Mouse (Mus musculus): ENCODE results near the gene Hmgb4. TPM values are rescaled to one million over a fixed set of nuclear protein-coding genes. Genes with fewer than 3 reads are reported as not detected.

Hmgb4 gene
- polyA plus RNA-seq (2012; rRNA removed), result not detected in 2 replicates

DNA sequence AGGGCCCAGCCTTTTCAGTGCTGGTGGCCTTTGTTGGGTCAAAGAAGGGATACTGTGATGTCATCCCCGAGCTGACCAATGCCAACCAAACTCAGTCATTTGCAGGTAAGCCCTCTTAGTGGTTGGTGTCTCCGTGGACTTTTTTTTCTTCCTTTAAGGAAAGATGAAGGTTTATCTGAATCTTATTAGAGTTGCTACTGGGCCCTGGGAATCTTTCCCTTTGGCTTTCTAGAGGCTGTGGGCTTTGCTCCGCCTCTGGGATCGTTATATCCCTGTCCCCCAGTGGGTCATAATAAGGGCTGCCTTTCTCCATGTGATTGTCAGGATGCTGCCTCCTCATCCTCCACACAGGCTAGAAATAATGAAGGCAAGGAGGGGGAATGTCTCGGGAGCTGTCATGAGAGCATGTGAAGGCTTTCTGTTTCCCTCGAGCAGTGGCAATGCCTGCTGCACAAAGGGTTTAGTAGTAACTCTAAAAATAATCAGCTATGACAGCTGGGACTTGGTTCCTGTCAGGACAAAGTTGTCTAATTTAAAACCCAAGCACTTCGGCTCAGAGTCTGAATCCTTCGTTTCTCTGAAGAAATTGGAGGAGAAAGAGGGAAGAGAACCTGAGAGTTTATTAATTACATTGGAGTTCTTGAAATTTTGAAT lies at the start of gene Hmgb4:
Gene Hmgb4 (minus strand): TSS at position 51 of the 654 bp plus-strand sequence.
- no peak for DNase-seq
- Histone ChIP-seq H3K4me3 (ENCODE audit: control insufficient read depth, insufficient read depth, low read length) (no peak within 1 kb of the TSS), H3K27me3 (ENCODE audit: control insufficient read depth, insufficient read depth, low read length) (no peaks in the 10 kb centered on the region), H3K4me1 (replicated peaks; ENCODE audit: control insufficient read depth, insufficient read depth, low read length) (no peaks in the 10 kb centered on the region), H3K36me3 (ENCODE audit: control insufficient read depth, insufficient read depth, low read length) (no peaks in the 10 kb centered on the region), H3K27ac (ENCODE audit: control insufficient read depth, insufficient read depth, low read length) (no peak within 1 kb of the TSS)
- TF ChIP-seq CTCF (IDR thresholded peaks at IDR 0.05; ENCODE audit: borderline replicate concordance, control insufficient read depth, extremely low read depth, insufficient read depth, low read length, poor library complexity) (no peak), POLR2A (IDR thresholded peaks at IDR 0.05; ENCODE audit: control insufficient read depth, extremely low read depth, insufficient read depth, low read length, poor library complexity) (no peak)
- WGBS, result 84% methylated on average over 8 of the region's 8 CpGs

DNA sequence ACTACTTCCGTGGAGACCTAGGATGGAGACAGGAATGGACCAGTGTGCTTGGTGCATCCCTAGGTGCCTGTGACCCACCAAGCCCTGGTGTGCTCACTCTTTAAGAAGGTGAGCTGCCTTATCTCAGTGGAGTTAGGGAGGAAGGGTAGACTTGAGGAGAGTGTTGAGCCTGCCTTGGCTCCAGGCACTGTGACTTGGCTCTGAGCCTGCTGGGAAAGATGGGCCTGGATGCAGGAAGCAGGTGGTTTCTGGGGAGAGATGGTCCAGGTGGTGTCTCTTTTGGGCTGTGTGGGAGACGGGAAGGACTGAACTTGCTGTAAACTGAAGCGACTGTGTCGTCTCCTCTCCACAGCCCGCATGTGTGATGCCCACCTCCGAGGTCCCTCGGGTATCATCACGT lies 45.3 kb upstream of the Hmgb4 start:
- no peaks in the 10 kb centered on the region for H3K36me3 ChIP-seq (ENCODE audit: control insufficient read depth, insufficient read depth, low read length)

DNA sequence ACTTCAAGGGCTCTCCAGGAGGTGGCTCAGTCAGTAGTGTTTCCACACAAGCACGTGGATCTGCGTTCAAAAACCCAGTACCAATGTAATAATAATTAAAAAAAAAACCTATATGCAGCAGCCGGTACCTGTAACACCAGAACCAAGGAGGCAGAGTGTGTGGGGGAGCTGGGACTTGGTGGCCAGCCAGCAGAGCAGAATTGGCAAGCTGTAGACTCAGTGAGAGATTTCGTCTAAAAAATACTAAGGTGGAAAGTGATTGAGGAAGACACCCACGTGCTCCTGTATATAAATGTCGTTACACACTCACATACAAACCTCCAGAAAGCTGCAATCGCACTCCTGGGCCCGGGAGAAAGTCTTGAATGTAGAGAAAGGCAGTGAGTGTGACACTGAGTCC lies 43.3 kb upstream of the Hmgb4 start:
- WGBS, result 81% methylated on average over 8 of the region's 8 CpGs
- Histone ChIP-seq H3K27me3 (ENCODE audit: control insufficient read depth, insufficient read depth, low read length) (no peaks in the 10 kb centered on the region), H3K27ac (ENCODE audit: control insufficient read depth, insufficient read depth, low read length) (no peak overlapping the region), H3K4me3 (ENCODE audit: control insufficient read depth, insufficient read depth, low read length) (no peak overlapping the region), H3K36me3 (ENCODE audit: control insufficient read depth, insufficient read depth, low read length) (no peaks in the 10 kb centered on the region), H3K4me1 (replicated peaks; ENCODE audit: control insufficient read depth, insufficient read depth, low read length) (no peaks in the 10 kb centered on the region)
- TF ChIP-seq CTCF (IDR thresholded peaks at IDR 0.05; ENCODE audit: borderline replicate concordance, control insufficient read depth, extremely low read depth, insufficient read depth, low read length, poor library complexity), result no peak
- no peak for DNase-seq

More for the DNA sequence above, 45.3 kb upstream of the Hmgb4 start:
- TF ChIP-seq CTCF (IDR thresholded peaks at IDR 0.05; ENCODE audit: borderline replicate concordance, control insufficient read depth, extremely low read depth, insufficient read depth, low read length, poor library complexity) (no peak), POLR2A (IDR thresholded peaks at IDR 0.05; ENCODE audit: control insufficient read depth, extremely low read depth, insufficient read depth, low read length, poor library complexity) (no peak)
- no peaks in the 10 kb centered on the region for H3K27me3 ChIP-seq (ENCODE audit: control insufficient read depth, insufficient read depth, low read length)
- H3K4me3 ChIP-seq (ENCODE audit: control insufficient read depth, insufficient read depth, low read length), result no peak overlapping the region
- 91% methylated on average over 8 of the region's 8 CpGs for WGBS
- DNase-seq, result no peak
- no peaks in the 10 kb centered on the region for H3K4me1 ChIP-seq (replicated peaks; ENCODE audit: control insufficient read depth, insufficient read depth, low read length)
- H3K27ac ChIP-seq (ENCODE audit: control insufficient read depth, insufficient read depth, low read length), result no peak overlapping the region

DNA sequence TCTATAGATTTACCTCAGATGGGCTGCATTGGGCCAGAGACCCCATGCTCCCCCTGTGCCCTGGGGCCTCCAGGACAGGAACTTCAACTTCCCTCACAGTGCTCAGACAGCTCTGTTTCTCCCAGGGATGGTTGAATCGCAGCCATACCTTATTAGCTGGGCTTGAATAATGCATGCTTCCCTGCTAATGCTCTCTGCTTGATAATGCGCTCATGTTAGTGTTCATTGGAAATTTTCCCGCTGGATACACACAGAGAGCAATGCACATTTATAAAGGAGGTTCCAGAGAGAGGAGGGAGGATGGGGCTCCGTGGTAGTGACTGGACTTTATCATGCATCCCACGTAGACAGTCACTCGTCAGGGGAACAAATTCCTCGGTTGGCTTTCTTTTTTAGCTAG lies 27.3 kb upstream of the Hmgb4 start:
- TF ChIP-seq CTCF (IDR thresholded peaks at IDR 0.05; ENCODE audit: borderline replicate concordance, control insufficient read depth, extremely low read depth, insufficient read depth, low read length, poor library complexity) (no peak), POLR2A (IDR thresholded peaks at IDR 0.05; ENCODE audit: control insufficient read depth, extremely low read depth, insufficient read depth, low read length, poor library complexity) (no peak)
- no peaks in the 10 kb centered on the region for H3K36me3 ChIP-seq (ENCODE audit: control insufficient read depth, insufficient read depth, low read length)
- no peak overlapping the region for H3K4me3 ChIP-seq (ENCODE audit: control insufficient read depth, insufficient read depth, low read length)
- no peaks in the 10 kb centered on the region for H3K4me1 ChIP-seq (replicated peaks; ENCODE audit: control insufficient read depth, insufficient read depth, low read length)
- no peak for DNase-seq
- no peak overlapping the region for H3K27ac ChIP-seq (ENCODE audit: control insufficient read depth, insufficient read depth, low read length)
- H3K27me3 ChIP-seq (ENCODE audit: control insufficient read depth, insufficient read depth, low read length), result no peaks in the 10 kb centered on the region
- WGBS, result 87% methylated on average over 7 of the region's 7 CpGs

DNA sequence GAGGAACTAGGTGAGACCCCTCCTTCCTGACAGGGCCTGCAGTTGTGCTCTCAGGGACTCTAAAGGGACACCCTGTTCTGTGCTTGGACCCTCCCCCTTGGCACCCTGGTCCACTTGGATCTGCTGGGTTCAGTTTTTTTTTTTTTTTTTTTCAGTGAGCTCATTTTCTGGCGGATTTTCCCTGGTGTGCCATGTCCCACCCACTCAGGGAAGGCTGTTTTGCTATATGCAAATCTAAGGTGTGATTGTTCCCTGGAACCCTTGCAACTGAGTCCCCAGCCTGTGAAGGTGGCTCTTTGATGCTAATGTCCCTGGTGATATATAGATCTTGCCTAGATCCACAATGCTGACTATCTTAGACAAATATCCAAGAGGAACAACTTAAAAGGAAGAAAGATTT lies 24.3 kb upstream of the Hmgb4 start:
- no peak overlapping the region for H3K4me3 ChIP-seq (ENCODE audit: control insufficient read depth, insufficient read depth, low read length)
- no peak for DNase-seq
- TF ChIP-seq POLR2A (IDR thresholded peaks at IDR 0.05; ENCODE audit: control insufficient read depth, extremely low read depth, insufficient read depth, low read length, poor library complexity), result no peak
- no peak for TF ChIP-seq CTCF (IDR thresholded peaks at IDR 0.05; ENCODE audit: borderline replicate concordance, control insufficient read depth, extremely low read depth, insufficient read depth, low read length, poor library complexity)

DNA sequence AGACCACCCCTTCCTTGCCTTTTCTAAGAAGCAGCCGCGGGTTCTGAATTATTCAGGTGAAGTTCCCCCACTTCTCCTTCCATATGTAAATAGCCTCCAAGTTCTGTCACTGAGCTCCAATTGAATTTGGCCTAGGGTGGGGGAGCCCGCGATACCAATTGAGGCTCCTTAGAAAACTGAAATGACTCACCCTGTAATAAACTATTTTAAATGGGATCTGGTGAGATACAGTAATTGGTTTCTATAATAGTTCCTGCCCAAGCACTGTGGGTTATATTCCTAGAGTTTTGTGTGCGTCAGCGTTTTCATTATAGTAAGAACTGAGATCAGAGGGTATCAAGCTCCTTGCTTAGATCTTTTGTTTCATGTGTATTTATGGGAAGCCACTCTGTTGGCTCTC lies 14.8 kb upstream of the Hmgb4 start:
- TF ChIP-seq CTCF (IDR thresholded peaks at IDR 0.05; ENCODE audit: borderline replicate concordance, control insufficient read depth, extremely low read depth, insufficient read depth, low read length, poor library complexity), result no peak
- TF ChIP-seq POLR2A (IDR thresholded peaks at IDR 0.05; ENCODE audit: control insufficient read depth, extremely low read depth, insufficient read depth, low read length, poor library complexity), result no peak
- no peaks in the 10 kb centered on the region for H3K27me3 ChIP-seq (ENCODE audit: control insufficient read depth, insufficient read depth, low read length)
- 71% methylated on average over 6 of the region's 6 CpGs for WGBS
- H3K4me1 ChIP-seq (replicated peaks; ENCODE audit: control insufficient read depth, insufficient read depth, low read length), result no peaks in the 10 kb centered on the region
- H3K4me3 ChIP-seq (ENCODE audit: control insufficient read depth, insufficient read depth, low read length), result no peak overlapping the region
- H3K36me3 ChIP-seq (ENCODE audit: control insufficient read depth, insufficient read depth, low read length), result no peaks in the 10 kb centered on the region
- DNase-seq, result no peak
- no peak overlapping the region for H3K27ac ChIP-seq (ENCODE audit: control insufficient read depth, insufficient read depth, low read length)

More for the DNA sequence above, 24.3 kb upstream of the Hmgb4 start:
- H3K27ac ChIP-seq (ENCODE audit: control insufficient read depth, insufficient read depth, low read length), result no peak overlapping the region
- no peaks in the 10 kb centered on the region for H3K27me3 ChIP-seq (ENCODE audit: control insufficient read depth, insufficient read depth, low read length)
- 89% methylated on average over 1 of the region's 1 CpGs for WGBS
- H3K36me3 ChIP-seq (ENCODE audit: control insufficient read depth, insufficient read depth, low read length), result no peaks in the 10 kb centered on the region
- H3K4me1 ChIP-seq (replicated peaks; ENCODE audit: control insufficient read depth, insufficient read depth, low read length), result no peaks in the 10 kb centered on the region

DNA sequence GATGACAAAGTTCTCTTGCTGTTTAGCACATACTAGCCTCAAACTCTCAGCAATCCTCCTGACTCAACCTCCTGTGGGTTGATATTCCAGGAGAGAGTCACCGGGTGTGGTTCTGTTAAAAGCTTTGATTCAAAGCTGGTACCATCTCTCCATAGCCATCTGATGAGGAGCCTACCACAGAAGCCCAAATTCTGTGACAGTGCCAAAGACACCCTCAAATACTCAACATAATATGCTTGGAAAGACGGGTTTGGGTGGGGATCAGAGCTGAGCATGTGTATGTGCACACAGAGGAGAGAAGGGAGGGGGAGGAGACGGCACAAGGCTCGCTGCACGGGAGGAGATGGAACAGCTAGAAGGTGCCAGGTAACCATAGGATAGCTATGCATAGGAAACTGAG lies 14.4 kb upstream of the Hmgb4 start:
- TF ChIP-seq POLR2A (IDR thresholded peaks at IDR 0.05; ENCODE audit: control insufficient read depth, extremely low read depth, insufficient read depth, low read length, poor library complexity) (no peak), CTCF (IDR thresholded peaks at IDR 0.05; ENCODE audit: borderline replicate concordance, control insufficient read depth, extremely low read depth, insufficient read depth, low read length, poor library complexity) (no peak)
- 83% methylated on average over 5 of the region's 5 CpGs for WGBS

More for the DNA sequence above, 14.4 kb upstream of the Hmgb4 start:
- H3K27me3 ChIP-seq (ENCODE audit: control insufficient read depth, insufficient read depth, low read length), result no peaks in the 10 kb centered on the region
- H3K27ac ChIP-seq (ENCODE audit: control insufficient read depth, insufficient read depth, low read length), result no peak overlapping the region
- H3K36me3 ChIP-seq (ENCODE audit: control insufficient read depth, insufficient read depth, low read length), result no peaks in the 10 kb centered on the region
- DNase-seq, result no peak
- H3K4me3 ChIP-seq (ENCODE audit: control insufficient read depth, insufficient read depth, low read length), result no peak overlapping the region
- H3K4me1 ChIP-seq (replicated peaks; ENCODE audit: control insufficient read depth, insufficient read depth, low read length), result no peaks in the 10 kb centered on the region
